Mouse (Mus musculus): ENCODE results near the gene S1pr4.

GRCm38 (mm10) chr10:81462917-81463316, 37.0 kb downstream of the S1pr4 start:
- TF ChIP-seq CTCF (conservative IDR thresholded peaks at IDR 0.05; ENCODE audit: low read length) (no peak), POU5F1 (IDR thresholded peaks at IDR 0.05; ENCODE audit: borderline replicate concordance, low read length) (no peak), NANOG (IDR thresholded peaks at IDR 0.05; ENCODE audit: borderline replicate concordance, low read length) (no peak)

All from E14TG2a.4 (cell line).